Mouse (Mus musculus) testis, adult 2 months (tissue): ENCODE data around the gene Cdk6.

ENCODE experiments used
- CTCF ChIP-seq: fragments of 200-500 bp; IDR thresholded peaks from 2 replicates; pipeline ENCODE4 v1.5.1; 2012; ENCODE audit warnings: low read depth, mild to moderate bottlenecking, inconsistent platforms, low read length, moderate library complexity; ENCODE audit not compliant: control insufficient read depth, insufficient read depth, insufficient replicate concordance
- POLR2A ChIP-seq: fragments of 200-500 bp; IDR thresholded peaks from 2 replicates; pipeline ENCODE4 v1.6.1; 2012; ENCODE audit warnings: low read depth, mild to moderate bottlenecking, inconsistent platforms, low read length, moderate library complexity; ENCODE audit not compliant: control insufficient read depth

DNA sequence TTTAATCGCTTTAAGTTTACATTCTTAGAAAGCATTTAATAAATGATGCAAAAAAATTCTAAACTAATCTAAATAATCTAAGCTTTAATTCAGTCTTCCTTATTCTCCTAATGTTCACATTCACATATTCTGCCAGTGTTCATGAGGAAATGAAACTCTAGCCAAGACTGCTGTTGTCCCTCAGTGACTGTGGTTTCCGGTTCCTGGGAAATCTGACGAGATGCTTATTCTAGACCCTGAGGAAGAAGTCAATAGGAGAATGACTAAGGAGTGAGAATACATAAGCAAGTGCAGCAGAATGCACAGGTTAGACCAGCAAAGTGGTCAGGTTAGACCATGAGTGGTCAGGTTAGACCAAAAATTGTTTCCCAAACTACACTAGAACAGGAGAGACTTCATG, 149.1 kb downstream of the Cdk6 start:
- TF ChIP-seq CTCF (no peak), POLR2A (no peak)
